Mouse (Mus musculus) left cerebral cortex, adult 11 months (tissue): ENCODE measurements around the gene Phkb.

Experiments
- DNase-seq: peaks from one replicate; pipeline ENCODE4 v3.0.0; 2022; ENCODE audit warnings: low spot score

Phkb gene

GRCm38 (mm10) chr8:86090666-86091065, 249.9 kb downstream of the Phkb start:
- DNase-seq, result no peak
